Mouse (Mus musculus) brain, embryonic 14.5 days (tissue): ENCODE results near the gene Nin.

Source experiments
- CTCF ChIP-seq: fragments of 200-500 bp; IDR thresholded peaks from 2 replicates; pipeline ENCODE4 v1.5.1; 2012; ENCODE audit warnings: inconsistent platforms, mild to moderate bottlenecking, moderate library complexity, borderline replicate concordance; ENCODE audit not compliant: insufficient read depth, insufficient read length; ENCODE audit errors: extremely low read depth
- POLR2A ChIP-seq: fragments of 200-500 bp; IDR thresholded peaks from 2 replicates; pipeline ENCODE4 v1.6.1; 2012; ENCODE audit warnings: mild to moderate bottlenecking, inconsistent platforms, borderline replicate concordance; ENCODE audit not compliant: poor library complexity, insufficient read depth, insufficient read length, severe bottlenecking; ENCODE audit errors: extremely low read depth

DNA sequence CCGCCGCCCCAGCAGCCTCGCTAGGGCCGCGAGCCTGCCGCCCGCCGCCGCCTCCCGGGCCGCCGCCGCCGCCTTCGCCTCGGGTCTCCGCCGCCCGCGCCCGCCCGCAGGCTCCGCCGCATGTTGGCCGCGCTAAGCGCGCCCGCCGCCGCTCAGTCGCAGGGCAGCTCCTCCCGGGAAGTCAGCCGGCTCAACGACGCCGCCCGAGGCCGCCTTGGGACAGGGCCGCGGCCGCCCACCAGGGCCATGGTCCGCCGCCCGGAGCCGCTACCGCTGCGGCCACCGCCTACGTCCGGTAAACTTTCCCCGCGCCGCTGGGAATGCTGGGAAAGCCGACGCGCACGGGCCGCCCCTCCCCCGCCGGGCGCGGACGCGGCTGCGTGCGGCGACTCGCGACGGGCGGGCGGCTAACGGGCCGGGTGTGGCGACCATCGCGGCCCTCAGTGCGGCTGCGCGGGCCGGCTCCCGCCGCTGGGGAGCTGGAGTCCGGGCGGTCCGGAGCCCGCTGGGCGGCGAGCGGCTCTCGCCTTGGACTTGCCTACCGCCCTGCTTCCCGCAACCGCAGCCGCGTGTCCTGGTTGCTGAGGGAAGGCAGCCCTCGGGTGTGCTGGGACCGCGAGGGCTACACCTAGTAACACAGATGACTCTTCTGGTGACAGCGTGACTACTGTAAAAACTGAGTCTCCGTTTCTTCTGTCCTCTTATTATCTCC lies 126.6 kb downstream of the Nin start, which contains the start of gene Sav1:
- 0 out of 2 replicates have a peak, but pooled peaks have one; percentile 1 for TF ChIP-seq CTCF
- peak; percentile 93 for TF ChIP-seq POLR2A
